Mouse (Mus musculus): ENCODE measurements around the gene Gpr37l1. TPM values are rescaled to one million over a fixed set of nuclear protein-coding genes. Genes with fewer than 3 reads are reported as not detected.

Gpr37l1 gene
- 0.51 and 0.75 TPM in 2 replicates for polyA plus RNA-seq (2012; rRNA removed)

DNA sequence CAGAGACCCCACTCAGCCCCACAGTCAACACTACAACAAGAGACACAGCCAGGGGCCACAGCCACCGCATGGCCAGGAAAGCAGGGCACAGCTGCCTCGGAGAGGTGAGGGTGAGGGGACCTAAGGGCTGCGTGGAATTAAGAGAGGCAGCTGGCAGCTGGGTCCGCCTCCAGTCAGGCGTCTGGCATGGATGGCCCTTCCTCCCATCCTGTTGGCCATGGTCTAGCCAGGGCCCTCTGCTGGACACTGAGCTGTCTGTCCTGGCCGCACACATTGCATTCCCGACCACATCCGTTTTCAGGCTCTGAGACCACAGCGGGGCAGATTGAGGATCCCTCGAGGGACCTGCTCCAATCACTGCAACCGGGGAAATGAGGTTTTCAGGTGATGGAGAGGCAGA lies at the start of gene Gpr37l1:
Gene Gpr37l1, minus strand, starts transcription at position 247 of the 400 bp plus-strand sequence.

DNA sequence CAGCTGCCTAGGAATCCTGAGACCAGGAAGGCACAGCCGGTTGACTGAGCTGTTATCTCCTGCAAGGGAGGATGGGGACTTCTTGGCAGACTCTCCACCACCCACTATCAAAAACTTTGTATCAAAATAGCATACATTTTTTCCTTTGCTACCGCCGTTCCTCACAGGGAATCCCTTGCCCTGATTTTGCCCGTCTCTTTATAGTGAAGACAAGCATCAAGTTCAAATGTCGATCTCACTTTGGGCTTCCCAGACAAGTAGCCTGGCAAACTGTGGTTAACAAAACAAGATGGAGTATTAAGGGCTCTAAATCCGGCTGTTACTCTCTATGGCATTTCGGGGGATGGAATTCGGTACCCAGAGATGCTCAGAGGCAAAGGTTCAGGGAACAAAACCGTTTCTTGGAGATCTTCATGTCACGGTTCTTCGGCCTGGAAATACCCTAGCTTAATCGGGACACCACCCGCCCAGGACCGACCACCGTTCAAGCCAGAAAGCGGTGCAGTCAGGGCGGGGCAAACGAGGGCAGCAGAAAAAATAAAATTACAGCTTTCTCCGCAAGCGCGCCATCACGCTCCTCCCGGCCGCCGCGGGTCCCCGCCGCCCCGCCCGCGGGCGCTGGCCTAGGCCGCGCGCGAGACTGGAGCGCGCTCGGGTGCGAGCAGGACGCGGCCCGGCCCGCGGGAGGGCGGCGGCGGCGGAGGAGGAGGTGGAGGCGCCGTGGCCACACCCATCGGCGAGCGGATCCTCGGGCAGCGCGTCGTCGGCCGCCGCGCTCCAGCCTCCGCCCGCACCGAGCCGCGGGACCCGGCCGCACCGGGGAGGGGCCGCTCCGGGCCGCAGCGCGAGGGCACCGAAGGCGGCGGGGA lies 21.2 kb downstream of the Gpr37l1 start, which contains the start of gene Arl8a:
Gene Arl8a, plus strand, starts transcription at position 748 of the 869 bp plus-strand sequence.

DNA sequence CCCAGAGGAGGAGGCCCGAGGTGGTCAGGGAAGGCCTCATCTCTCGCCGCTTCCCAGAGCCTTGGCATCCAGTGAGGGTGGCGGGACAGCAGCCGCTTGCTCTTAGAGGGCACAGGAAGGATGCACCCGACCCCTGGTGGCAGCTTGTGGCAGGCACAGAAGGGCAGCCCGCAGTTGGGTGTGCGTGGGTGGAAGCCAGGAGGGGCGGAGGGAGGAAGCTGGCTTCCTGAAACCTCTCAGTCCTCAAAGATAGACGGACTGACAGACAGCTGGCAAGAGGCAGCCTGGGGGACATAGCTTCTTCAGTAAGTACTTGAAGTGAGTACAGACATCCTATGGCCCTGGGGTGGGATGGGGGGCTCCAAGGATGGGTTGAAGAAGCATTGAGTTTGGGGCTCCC lies 35.0 kb downstream of the Gpr37l1 start, which contains the start of gene Ptpn7:
Gene Ptpn7, plus strand, starts transcription at position 228 of the 400 bp plus-strand sequence.

Other genes starting within 250 kb of the Gpr37l1 start
- gene Ppp1r12b, start 211.7 kb downstream of the Gpr37l1 start, polyA plus RNA-seq (2012; rRNA removed): 20.0 and 28.4 TPM in 2 replicates
- gene Ube2t, start 205.1 kb downstream of the Gpr37l1 start, polyA plus RNA-seq (2012; rRNA removed): 3.4 and 5.6 TPM in 2 replicates
- gene Lgr6, start 62.4 kb downstream of the Gpr37l1 start, polyA plus RNA-seq (2012; rRNA removed): 16.8 and 43.1 TPM in 2 replicates
- 2.6 and 3.0 TPM in 2 replicates for gene Ptpn7, start 35.0 kb downstream of the Gpr37l1 start, polyA plus RNA-seq (2012; rRNA removed)
- gene Arl8a, start 20.9 kb downstream of the Gpr37l1 start, polyA plus RNA-seq (2012; rRNA removed): 61.2 and 73.1 TPM in 2 replicates
- gene Elf3, start 90.9 kb upstream of the Gpr37l1 start, polyA plus RNA-seq (2012; rRNA removed): 30.0 and 44.9 TPM in 2 replicates
- gene Rnpep, start 116.4 kb upstream of the Gpr37l1 start, polyA plus RNA-seq (2012; rRNA removed): 37.2 and 60.2 TPM in 2 replicates
- 38.9 and 47.8 TPM in 2 replicates for gene Timm17a, start 146.1 kb upstream of the Gpr37l1 start, polyA plus RNA-seq (2012; rRNA removed)
- 28.7 and 41.9 TPM in 2 replicates for gene Lmod1, start 157.1 kb upstream of the Gpr37l1 start, polyA plus RNA-seq (2012; rRNA removed)
- 44.5 and 51.2 TPM in 2 replicates for gene Shisa4, start 207.6 kb upstream of the Gpr37l1 start, polyA plus RNA-seq (2012; rRNA removed)